Mouse (Mus musculus): ENCODE measurements around the gene Atp6v0c. TPM values are rescaled to one million over a fixed set of nuclear protein-coding genes. Genes with fewer than 3 reads are reported as not detected.

Atp6v0c gene
- polyA plus RNA-seq, 1 experiment from 2014 or later = 535 TPM

GRCm38 (mm10) chr17:24207768-24208640 lies 38.5 kb upstream of the Atp6v0c start:
- Histone ChIP-seq H3K27me3 (replicated peaks) (peaks cover 27% of the 10 kb centered on the region), H3K9me3 (replicated peaks) (no peaks in the 10 kb centered on the region), H3K27ac (ENCODE audit: poor library complexity, severe bottlenecking) (no peak overlapping the region), H3K9ac (peak overlapping the region; percentile 76), H3K4me2 (peak overlapping the region; percentile 89), H3K4me1 (replicated peaks) (peaks cover 77% of the 10 kb centered on the region), H3K36me3 (no peaks in the 10 kb centered on the region), H3K4me3 (peak overlapping the region; percentile 54)
- WGBS = 67% methylated on average over 34 of the region's 34 CpGs
- ATAC-seq (ENCODE audit: insufficient number of reproducible peaks, low FRiP score) = no peak

GRCm38 (mm10) chr17:24206451-24207351 lies 37.2 kb upstream of the Atp6v0c start:
- Histone ChIP-seq H3K27me3 (replicated peaks) (peaks cover 27% of the 10 kb centered on the region), H3K4me3 (peak overlapping the region; percentile 79), H3K36me3 (no peaks in the 10 kb centered on the region), H3K9me3 (replicated peaks) (no peaks in the 10 kb centered on the region), H3K4me2 (peak overlapping the region; percentile 89), H3K27ac (ENCODE audit: poor library complexity, severe bottlenecking) (no peak overlapping the region), H3K9ac (peak overlapping the region; percentile 70), H3K4me1 (replicated peaks) (peaks cover 79% of the 10 kb centered on the region)
- peak; percentile 59 for ATAC-seq (ENCODE audit: insufficient number of reproducible peaks, low FRiP score)
- WGBS = 6% methylated on average over 62 of the region's 62 CpGs

- 6% methylated on average over 15 of the region's 15 CpGs for WGBS
- ATAC-seq (ENCODE audit: insufficient number of reproducible peaks, low FRiP score) = peak; percentile 47
- Histone ChIP-seq H3K4me1 (replicated peaks) (peaks cover 71% of the 10 kb centered on the region), H3K36me3 (no peaks in the 10 kb centered on the region), H3K4me3 (peak overlapping the region; percentile 79), H3K9me3 (replicated peaks) (no peaks in the 10 kb centered on the region), H3K27me3 (replicated peaks) (peaks cover 23% of the 10 kb centered on the region), H3K4me2 (peak overlapping the region; percentile 89), H3K9ac (peak overlapping the region; percentile 70; the same call in 1 of the 2 replicates), H3K27ac (ENCODE audit: poor library complexity, severe bottlenecking) (no peak overlapping the region)
Measured at GRCm38 (mm10) chr17:24205908-24206361, 36.4 kb upstream of the Atp6v0c start.

GRCm38 (mm10) chr17:24205284-24205888 lies 35.9 kb upstream of the Atp6v0c start, which contains the start of gene Tbc1d24:
TSS of gene Tbc1d24 (minus strand) at chr17:24205562.
- Histone ChIP-seq H3K36me3 (no peaks in the 10 kb centered on the region), H3K27me3 (replicated peaks) (peaks cover 19% of the 10 kb centered on the region), H3K4me2 (peak within 1 kb of the TSS; percentile 89), H3K9me3 (replicated peaks) (no peaks in the 10 kb centered on the region), H3K4me3 (peak within 1 kb of the TSS; percentile 79), H3K27ac (ENCODE audit: poor library complexity, severe bottlenecking) (no peak within 1 kb of the TSS), H3K4me1 (replicated peaks) (peaks cover 68% of the 10 kb centered on the region), H3K9ac (peak within 1 kb of the TSS; percentile 85)
- under 1% methylated on average over 65 of the region's 65 CpGs for WGBS
- peak; percentile 81 for ATAC-seq (ENCODE audit: insufficient number of reproducible peaks, low FRiP score)

GRCm38 (mm10) chr17:24204846-24205245 lies 35.3 kb upstream of the Atp6v0c start:
- H3K36me3 ChIP-seq = no peaks in the 10 kb centered on the region
- H3K9me3 ChIP-seq (replicated peaks) = no peaks in the 10 kb centered on the region
- WGBS = 12% methylated on average over 7 of the region's 7 CpGs
- H3K4me2 ChIP-seq = peak overlapping the region; percentile 89
- H3K27ac ChIP-seq (ENCODE audit: poor library complexity, severe bottlenecking) = no peak overlapping the region
- no peak for ATAC-seq (ENCODE audit: insufficient number of reproducible peaks, low FRiP score)
- peaks cover 17% of the 10 kb centered on the region for H3K27me3 ChIP-seq (replicated peaks)
- H3K9ac ChIP-seq = peak overlapping the region; percentile 85
- H3K4me3 ChIP-seq = peak overlapping the region; percentile 79
- peaks cover 70% of the 10 kb centered on the region for H3K4me1 ChIP-seq (replicated peaks)

GRCm38 (mm10) chr17:24203611-24204534 lies 34.4 kb upstream of the Atp6v0c start:
- Histone ChIP-seq H3K4me1 (replicated peaks) (peaks cover 72% of the 10 kb centered on the region), H3K36me3 (no peaks in the 10 kb centered on the region), H3K4me3 (no peak overlapping the region), H3K9me3 (replicated peaks) (no peaks in the 10 kb centered on the region), H3K4me2 (peak overlapping the region; percentile 89), H3K9ac (no peak overlapping the region), H3K27ac (ENCODE audit: poor library complexity, severe bottlenecking) (no peak overlapping the region), H3K27me3 (replicated peaks) (peaks cover 16% of the 10 kb centered on the region)
- 48% methylated on average over 3 of the region's 3 CpGs for WGBS
- ATAC-seq (ENCODE audit: insufficient number of reproducible peaks, low FRiP score) = no peak

GRCm38 (mm10) chr17:24203068-24203467 lies 33.6 kb upstream of the Atp6v0c start:
- 17% methylated on average over 4 of the region's 4 CpGs for WGBS
- peaks cover 65% of the 10 kb centered on the region for H3K4me1 ChIP-seq (replicated peaks)
- peak overlapping the region; percentile 35; the same call in 1 of the 2 replicates for H3K4me2 ChIP-seq
- no peaks in the 10 kb centered on the region for H3K36me3 ChIP-seq
- no peaks in the 10 kb centered on the region for H3K9me3 ChIP-seq (replicated peaks)
- H3K27ac ChIP-seq (ENCODE audit: poor library complexity, severe bottlenecking) = no peak overlapping the region
- ATAC-seq (ENCODE audit: insufficient number of reproducible peaks, low FRiP score) = 0 out of 2 replicates have a peak, but pooled peaks have one; percentile 2
- H3K9ac ChIP-seq = no peak overlapping the region
- H3K27me3 ChIP-seq (replicated peaks) = peaks cover 13% of the 10 kb centered on the region
- no peak overlapping the region for H3K4me3 ChIP-seq

- H3K4me1 ChIP-seq (replicated peaks) = peaks cover 65% of the 10 kb centered on the region
- H3K4me2 ChIP-seq = no peak overlapping the region
- H3K9ac ChIP-seq = no peak overlapping the region
- no peak overlapping the region for H3K27ac ChIP-seq (ENCODE audit: poor library complexity, severe bottlenecking)
- ATAC-seq (ENCODE audit: insufficient number of reproducible peaks, low FRiP score) = no peak
- no peaks in the 10 kb centered on the region for H3K27me3 ChIP-seq (replicated peaks)
- no peaks in the 10 kb centered on the region for H3K36me3 ChIP-seq
- no peaks in the 10 kb centered on the region for H3K9me3 ChIP-seq (replicated peaks)
- 77% methylated on average over 4 of the region's 4 CpGs for WGBS
- H3K4me3 ChIP-seq = no peak overlapping the region
Measured at GRCm38 (mm10) chr17:24201092-24201491, 31.6 kb upstream of the Atp6v0c start.

GRCm38 (mm10) chr17:24199741-24200140 lies 30.2 kb upstream of the Atp6v0c start:
- no peak overlapping the region for H3K9ac ChIP-seq
- no peak for ATAC-seq (ENCODE audit: insufficient number of reproducible peaks, low FRiP score)
- H3K4me2 ChIP-seq = no peak overlapping the region
- no peaks in the 10 kb centered on the region for H3K27me3 ChIP-seq (replicated peaks)
- no peak overlapping the region for H3K4me3 ChIP-seq
- no peaks in the 10 kb centered on the region for H3K36me3 ChIP-seq
- 32% methylated on average over 4 of the region's 4 CpGs for WGBS
- peaks cover 67% of the 10 kb centered on the region for H3K4me1 ChIP-seq (replicated peaks)
- no peak overlapping the region for H3K27ac ChIP-seq (ENCODE audit: poor library complexity, severe bottlenecking)
- H3K9me3 ChIP-seq (replicated peaks) = no peaks in the 10 kb centered on the region

- no peak overlapping the region for H3K27ac ChIP-seq (ENCODE audit: poor library complexity, severe bottlenecking)
- 77% methylated on average over 4 of the region's 4 CpGs for WGBS
- H3K9ac ChIP-seq = no peak overlapping the region
- H3K27me3 ChIP-seq (replicated peaks) = no peaks in the 10 kb centered on the region
- peaks cover 67% of the 10 kb centered on the region for H3K4me1 ChIP-seq (replicated peaks)
- no peaks in the 10 kb centered on the region for H3K36me3 ChIP-seq
- no peaks in the 10 kb centered on the region for H3K9me3 ChIP-seq (replicated peaks)
- H3K4me2 ChIP-seq = no peak overlapping the region
- no peak overlapping the region for H3K4me3 ChIP-seq
- no peak for ATAC-seq (ENCODE audit: insufficient number of reproducible peaks, low FRiP score)
Measured at GRCm38 (mm10) chr17:24199252-24199651, 29.8 kb upstream of the Atp6v0c start.
